Mouse (Mus musculus) MEL (cell line): ENCODE measurements around the gene Psen2.

ENCODE experiments used
- BHLHE40 ChIP-seq: IDR thresholded peaks from 2 replicates; pipeline ENCODE4 v1.6.1; 2012; ENCODE audit warnings: low read depth, mild to moderate bottlenecking, inconsistent platforms, low read length, improper control_type of control experiment, borderline replicate concordance
- EP300 ChIP-seq, 2 experiments: IDR thresholded peaks; 2 replicates each; pipeline ENCODE4 v1.6.1; 2011; ENCODE audit warnings: improper control_type of control experiment in 2 of 2, low read length in 2 of 2, low read depth in 1 of 2, mild to moderate bottlenecking in 1 of 2
- RCOR1 ChIP-seq: IDR thresholded peaks from 2 replicates; pipeline ENCODE4 v1.6.1; 2012; ENCODE audit warnings: low read depth, mild to moderate bottlenecking, inconsistent platforms, low read length, improper control_type of control experiment
- SMC3 ChIP-seq: IDR thresholded peaks from 2 replicates; pipeline ENCODE4 v1.6.1; 2011; ENCODE audit warnings: low read depth, low read length, improper control_type of control experiment

DNA sequence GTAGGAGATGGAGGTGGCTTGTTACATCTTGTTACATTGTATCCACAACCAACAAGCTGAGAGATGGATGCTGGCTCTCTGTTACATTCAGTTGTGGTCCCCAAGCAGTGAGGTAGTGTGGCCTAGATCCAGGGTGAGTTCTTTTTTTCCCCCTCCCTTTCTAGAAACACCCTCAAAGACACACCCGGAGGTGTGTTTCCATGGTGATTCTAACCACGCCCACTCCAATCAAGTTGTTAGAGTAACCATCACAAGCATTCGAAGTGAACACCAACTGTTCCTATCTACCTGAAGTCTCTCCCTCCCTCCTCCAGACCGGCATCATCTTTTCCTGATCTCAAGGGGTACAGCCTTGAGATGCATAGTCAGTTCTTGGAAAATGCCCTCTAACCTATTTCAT is 45.7 kb upstream of the Psen2 start:
- TF ChIP-seq RCOR1 (no peak), BHLHE40 (no peak), EP300 (IDR thresholded peaks at IDR 0.05; ENCODE audit: low read depth in 1 of 2, low read length in 2 of 2) (no peak), SMC3 (no peak)
